Mouse (Mus musculus) layer of hippocampus, adult 11-12 months (tissue): ENCODE data around the gene Slc4a5.

Experiments
- DNase-seq: peaks from one replicate; pipeline ENCODE4 v3.0.0; 2022; ENCODE audit warnings: low spot score

Gene Slc4a5

DNA sequence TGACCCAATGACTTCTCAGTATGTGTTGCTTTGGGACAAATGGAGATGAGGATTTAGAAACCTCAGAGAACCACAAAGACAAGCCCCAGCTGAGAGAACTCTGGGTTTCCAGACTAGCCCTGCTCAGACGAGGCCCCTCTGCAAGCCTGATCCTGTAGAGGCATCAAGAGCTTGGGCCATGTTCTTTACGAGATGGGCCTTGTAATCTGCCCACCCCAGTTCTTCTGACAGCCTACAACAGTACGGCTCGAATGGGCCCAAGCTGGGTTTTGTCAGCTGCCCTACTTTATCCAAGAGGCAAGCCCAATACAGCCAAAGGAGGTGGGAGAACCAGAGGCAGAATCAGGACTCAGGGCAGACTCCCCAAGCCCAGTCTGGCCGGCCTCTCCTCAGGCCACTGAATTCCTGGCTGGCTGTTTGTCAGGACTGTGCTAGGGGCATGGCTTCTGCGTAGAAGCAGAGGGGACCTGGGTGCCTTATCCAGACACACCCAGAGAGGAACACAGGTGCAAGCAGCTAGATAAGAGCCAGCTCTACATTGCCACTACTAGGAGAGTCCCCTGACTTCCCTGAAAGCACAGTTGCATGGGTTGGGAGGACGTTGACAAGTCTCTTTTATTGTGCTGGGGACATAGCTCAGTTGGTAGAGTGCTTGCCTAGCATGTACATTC lies 132.0 kb downstream of the Slc4a5 start:
- DNase-seq, result no peak

- no peak for DNase-seq
These were observed 133.2 kb downstream of the Slc4a5 start for GRCm38 (mm10) chr6:83352666-83353410.
